Mouse (Mus musculus) gastrocnemius, postnatal 4 days (tissue): Measurements from ENCODE around the gene Trpm8. TPM values are rescaled to one million over a fixed set of nuclear protein-coding genes. Genes with fewer than 3 reads are reported as not detected.

Experiments used
- DNase-seq, 2 experiments: peaks; one replicate each; pipeline ENCODE4 v3.0.0; 2021 to 2022; ENCODE audit warnings: low spot score in 2 of 2, mixed read lengths in 2 of 2
- total RNA-seq, 2 experiments: library from RNA; stranded (reverse); gene quantifications; 2 replicates each; pipeline ENCODE4 v1.2.3; 2021

Gene Trpm8
- total RNA-seq, 2 experiments from 2014 or later, result not detected

- DNase-seq, result no peak
Observed at GRCm38 (mm10) chr1:88246386-88246785, 31.1 kb upstream of the Trpm8 start.

- DNase-seq, result no peak
Observed at GRCm38 (mm10) chr1:88247660-88248059, 29.8 kb upstream of the Trpm8 start.

DNA sequence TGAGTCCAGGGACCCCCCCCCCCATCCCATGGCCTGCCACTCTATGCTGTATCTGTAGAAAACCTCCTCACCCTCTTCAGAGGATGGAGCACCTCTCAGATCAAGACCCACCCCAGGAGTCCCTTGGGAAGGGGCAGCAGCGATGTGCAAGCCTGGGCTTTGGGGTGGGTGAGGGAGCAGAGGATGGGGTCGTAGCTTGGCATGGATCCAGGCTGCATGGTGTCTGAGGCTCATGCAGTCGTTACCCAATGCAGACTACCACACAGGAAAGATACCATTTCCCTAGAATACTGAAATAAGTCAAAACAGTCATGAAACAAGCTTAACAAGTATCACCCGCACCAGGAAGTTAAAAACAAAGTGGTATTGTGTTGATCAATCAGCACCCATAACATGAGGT is 28.8 kb upstream of the Trpm8 start:
- DNase-seq, result no peak

DNA sequence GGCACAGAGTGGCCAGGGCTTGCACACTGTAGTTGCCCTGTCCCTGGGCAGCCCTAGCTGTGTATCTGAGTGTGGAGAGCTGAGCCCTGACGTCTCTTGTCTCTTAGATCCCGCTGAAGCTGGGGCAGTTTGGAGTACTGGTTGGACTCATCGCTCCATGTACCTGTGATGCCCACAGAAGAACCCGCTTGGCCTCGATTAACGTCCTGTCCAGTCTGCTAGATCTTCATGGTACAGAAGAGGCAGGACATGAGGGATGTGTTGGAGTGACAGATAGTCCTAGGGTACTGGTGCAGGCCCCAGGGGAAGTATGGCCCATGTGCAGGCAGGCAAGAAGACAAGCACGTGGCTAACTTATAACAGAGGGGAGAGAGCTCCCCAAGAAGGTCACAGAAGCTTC is 27.9 kb upstream of the Trpm8 start:
- DNase-seq, result no peak

DNA sequence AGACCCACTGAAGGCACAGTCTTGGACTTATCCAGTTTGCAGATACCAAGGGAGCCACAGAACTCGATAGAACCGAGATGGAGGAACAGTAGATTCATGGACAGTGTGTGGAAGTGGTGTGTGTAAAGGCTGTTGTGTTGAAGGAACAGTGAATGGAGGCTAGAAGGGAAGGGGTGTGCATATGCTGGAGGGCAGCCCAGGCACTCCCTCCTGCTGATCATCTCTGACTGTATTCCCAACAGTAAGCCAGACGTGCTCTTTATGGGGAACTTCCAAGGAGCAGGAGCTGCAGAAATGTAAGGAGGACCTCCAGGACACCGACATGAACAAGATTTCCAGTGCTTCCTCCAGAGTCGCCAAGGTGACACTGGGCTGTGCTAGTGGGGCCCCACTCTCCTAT is 27.4 kb upstream of the Trpm8 start:
- DNase-seq, result no peak

- no peak for DNase-seq
Observed at GRCm38 (mm10) chr1:88253106-88253505, 24.4 kb upstream of the Trpm8 start.

DNA sequence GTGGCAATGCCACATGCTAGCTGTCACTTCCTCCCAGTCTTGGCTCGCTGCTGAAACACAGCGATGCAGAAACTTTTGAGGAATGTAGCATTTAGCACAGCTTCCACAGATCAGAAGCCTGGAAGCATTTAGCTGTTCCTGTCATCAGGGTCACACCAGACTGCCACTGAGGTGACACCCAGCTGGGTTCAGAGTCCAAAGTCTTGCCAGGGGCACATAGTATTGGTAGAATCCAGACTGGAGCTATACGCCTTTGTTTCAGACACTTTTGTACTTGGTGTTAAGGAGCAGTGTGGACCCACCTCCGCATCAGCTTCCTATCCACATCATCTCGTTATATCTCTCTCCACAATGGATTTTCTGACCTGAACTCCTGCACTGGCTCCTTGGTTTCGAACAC is 23.9 kb upstream of the Trpm8 start:
- DNase-seq, result no peak

DNA sequence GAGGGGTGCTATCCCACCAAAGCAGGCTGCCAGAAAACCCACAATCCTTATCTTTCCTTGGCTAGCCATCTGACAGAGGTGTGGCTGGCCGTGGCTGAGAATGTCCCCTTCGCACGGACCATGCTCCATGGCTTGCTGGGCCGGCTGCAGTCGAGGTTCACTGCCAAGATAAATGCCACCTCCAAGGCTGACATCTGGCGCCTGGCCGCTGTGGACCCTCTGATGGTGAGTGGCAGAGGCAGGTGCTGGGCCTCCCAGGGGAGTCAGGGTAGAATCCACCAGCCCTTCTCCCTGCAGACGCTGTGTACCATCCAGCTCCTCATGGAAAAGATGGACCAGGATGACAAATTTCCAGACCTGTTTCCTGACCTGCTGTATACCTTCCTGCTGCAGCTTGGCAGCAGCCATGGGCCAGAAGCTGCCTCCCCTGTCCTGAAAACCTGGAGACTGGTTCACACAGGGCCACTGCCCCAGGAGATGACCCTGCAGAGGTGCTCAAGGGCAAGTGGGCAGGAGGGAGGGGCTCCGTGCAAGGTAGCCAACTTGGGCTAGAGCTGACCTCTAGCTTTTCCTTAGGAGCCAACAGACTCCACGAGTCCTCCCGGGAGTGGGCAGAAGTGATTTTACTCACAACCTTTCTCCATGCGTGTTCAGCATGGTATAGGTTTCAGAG is 22.5 kb upstream of the Trpm8 start:
- DNase-seq, result peak; percentile 75 to 83

DNA sequence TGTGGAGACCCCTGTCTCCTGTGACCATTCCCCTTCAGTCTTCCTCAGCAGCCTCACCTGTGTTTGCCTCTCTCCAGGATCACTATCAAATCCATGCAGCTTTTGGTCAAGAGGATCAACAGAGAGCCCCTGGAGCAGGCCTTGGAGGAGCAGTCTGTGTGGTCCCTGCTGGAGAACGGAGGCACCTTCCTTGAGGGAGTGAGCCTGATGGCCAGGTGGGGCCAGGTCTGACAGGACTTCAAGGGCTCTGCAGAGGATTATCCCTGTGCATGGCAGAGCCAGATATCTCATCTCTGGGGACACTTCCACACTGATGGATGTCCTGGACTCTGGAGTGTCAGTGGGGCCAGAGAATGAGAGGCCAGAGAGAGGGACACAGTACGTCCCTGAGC is 22.0 kb upstream of the Trpm8 start:
- peak in 1 of 2 experiments; percentile 53 for DNase-seq

- DNase-seq, result peak in 1 of 2 experiments; percentile 61
Observed at GRCm38 (mm10) chr1:88255989-88256754, 21.3 kb upstream of the Trpm8 start.

- DNase-seq, result no peak
Observed at GRCm38 (mm10) chr1:88256886-88257663, 20.4 kb upstream of the Trpm8 start.

GRCm38 (mm10) chr1:88257681-88258080 is 19.8 kb upstream of the Trpm8 start:
- peak in 1 of 2 experiments; percentile 51 for DNase-seq

DNA sequence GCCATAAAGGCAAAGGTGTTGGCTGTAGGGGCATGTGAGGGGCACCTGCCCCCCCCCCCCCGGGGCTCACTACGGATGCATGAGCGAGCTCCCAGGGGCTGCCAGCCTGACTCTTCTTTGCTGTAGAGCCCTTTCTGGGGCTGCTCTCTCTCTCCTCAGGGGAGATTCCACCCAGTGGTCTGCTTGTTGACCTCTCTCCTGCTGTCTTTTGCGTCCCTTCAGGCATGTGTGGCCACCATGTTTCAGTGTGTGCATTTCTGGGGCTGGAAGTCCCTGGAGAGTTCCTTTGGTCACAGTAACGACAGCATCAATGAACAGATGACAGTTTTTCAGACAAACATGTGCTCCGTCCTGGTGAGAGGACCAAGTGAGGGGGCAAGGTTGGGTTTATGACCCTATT is 19.1 kb upstream of the Trpm8 start:
- DNase-seq, result no peak

DNA sequence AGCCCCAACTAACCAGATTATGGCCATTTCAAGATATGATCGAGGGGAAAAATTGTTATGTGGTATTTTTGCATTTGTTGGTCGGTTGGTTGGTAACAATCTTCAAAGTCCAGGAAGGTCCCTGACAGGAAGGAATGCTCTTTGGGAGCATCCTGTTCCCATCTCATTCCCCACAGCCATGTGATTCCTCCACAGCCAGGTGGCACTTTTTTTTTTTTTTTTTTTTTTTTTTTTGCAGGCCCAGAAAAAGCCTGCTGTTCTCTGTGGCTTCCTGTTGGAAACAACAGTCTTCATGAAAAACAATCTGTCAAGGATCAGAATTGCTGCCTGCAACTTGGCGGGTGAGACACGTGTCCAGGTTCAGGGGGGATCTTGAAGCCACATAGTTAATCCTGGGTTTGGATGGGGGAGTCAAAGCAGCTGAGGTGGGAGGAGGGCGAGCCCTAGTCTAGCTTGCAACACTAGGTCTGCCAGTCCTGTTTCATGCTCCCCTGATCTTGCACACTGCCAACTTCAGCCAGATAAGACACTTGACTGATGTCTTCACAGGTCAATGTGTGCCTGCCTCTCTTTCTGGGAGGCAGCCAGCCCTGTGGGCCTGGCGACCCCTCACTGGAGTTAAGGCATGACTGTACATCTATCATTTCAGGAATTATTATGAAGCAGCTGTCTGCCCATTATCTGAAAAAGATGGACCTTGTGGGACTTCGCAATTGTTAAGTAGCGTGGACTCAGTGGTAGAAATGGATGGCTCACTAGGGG is 18.4 kb upstream of the Trpm8 start:
- no peak for DNase-seq

DNA sequence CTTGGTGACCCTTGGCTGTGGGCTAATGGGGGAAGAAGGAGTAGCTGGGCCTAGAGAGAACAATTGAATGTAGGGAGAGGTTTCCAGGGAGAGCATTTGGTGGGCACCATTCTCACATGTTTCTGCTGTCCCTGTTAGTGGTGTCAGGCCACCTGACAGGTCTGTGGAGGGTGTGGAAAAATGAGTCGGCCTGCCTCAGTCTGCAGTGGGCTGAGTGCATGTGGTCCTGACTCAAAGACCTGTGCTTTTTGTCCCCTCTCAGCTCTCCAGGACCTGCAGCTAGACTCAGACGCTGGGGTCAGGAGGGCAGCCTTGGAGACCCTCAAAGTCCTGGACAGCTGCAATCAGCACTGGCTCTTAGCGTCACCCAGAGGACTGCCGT is 17.8 kb upstream of the Trpm8 start:
- no peak for DNase-seq

GRCm38 (mm10) chr1:88260114-88260513 is 17.3 kb upstream of the Trpm8 start:
- peak; percentile 70 to 72 for DNase-seq

DNA sequence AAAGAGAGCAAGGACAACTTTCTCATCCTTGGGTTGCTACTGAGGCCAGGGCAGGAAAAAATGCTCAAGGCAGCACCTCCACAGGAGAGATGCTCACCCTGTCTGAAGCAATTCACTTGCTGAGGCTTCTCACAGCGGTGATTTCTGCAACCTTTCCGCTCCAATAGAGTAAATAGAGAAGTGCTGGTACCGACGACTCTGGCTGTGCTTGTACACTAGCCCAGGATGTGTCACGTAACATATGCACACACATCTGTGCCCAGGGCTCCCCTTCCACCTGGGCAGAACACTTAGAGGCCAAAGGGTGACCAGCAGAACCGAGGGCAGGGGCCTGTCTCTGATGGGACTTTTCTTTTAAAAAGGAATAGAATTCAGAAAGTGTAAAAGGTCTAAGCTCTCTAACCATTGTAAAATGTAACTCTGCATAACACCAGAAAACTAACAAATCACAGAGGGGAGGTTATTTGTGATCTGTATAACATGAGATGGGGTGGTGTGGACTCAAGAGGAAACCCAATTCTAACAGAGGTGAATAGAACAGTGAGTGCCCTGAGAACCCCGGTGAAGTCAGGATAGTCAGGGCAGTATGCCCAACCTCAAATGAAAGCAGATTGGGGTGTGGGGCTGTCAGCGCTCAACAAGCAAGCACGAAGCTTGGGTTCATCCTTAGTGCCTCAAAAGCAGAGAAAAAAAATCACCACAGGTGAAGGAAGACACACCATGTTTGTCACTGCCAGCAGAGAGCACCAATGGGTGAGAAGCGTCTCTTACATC is 16.7 kb upstream of the Trpm8 start:
- no peak for DNase-seq

DNA sequence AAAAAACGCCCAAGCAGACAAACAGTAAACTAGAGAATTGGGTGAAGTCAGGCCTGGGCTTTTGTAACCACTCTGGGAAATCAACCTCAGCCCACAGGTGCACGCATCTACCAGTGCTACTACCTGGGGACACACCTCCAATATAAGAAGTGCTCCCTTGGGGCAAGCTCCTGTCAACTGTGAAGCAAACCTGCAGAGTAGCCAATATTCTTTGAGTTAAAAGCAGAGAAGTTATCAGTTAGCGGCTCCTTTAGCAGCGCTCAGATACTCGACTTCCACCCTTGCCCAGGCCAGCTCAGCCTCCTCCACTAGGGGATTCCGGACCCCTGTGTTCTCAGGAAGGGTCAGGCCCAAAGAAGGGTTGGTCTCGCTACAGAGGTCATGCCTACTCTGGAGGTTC is 15.8 kb upstream of the Trpm8 start:
- DNase-seq, result peak in 1 of 2 experiments; percentile 63

DNA sequence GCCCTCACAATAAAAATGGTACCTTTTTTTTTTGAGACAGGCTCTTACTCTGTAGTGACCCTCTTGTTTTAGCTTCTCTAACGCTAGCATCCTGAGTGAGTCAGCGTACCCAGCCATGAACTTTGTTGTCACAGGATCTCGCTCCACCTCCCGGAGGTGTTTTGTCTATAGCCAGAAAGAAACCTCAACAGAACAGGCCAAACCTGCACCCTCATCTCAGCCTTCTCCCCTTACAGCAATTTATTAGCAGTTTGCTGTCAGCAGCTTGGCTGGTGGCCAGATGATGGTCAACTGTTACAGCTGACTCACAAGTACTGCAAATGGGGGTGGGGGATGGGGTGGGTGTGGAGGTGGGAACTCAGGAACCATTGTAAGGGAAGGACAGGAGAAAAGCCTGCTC is 15.2 kb upstream of the Trpm8 start:
- DNase-seq, result peak in 1 of 2 experiments; percentile 72

- peak in 1 of 2 experiments; percentile 52 for DNase-seq
Observed at GRCm38 (mm10) chr1:88262961-88263360, 14.5 kb upstream of the Trpm8 start.
